Mouse (Mus musculus) retina, postnatal 1 day (tissue): ENCODE measurements around the gene Taf10.
"Not testable (repeated sequence)": the region's sequence is repeated elsewhere in the genome, so short reads cannot be mapped to it uniquely, and the experiment has no call there.

Source experiments
- DNase-seq: peaks from one replicate; pipeline ENCODE4 v3.0.0-alpha.2; 2012

Taf10 gene

GRCm38 (mm10) chr7:105752716-105753115 is 8.6 kb upstream of the Taf10 start:
- DNase-seq: no peak

GRCm38 (mm10) chr7:105751491-105752433 is 7.6 kb upstream of the Taf10 start, which contains the start of gene Tpp1:
TSS of gene Tpp1 (minus strand) at chr7:105752235.
- peak; percentile 95 for DNase-seq

GRCm38 (mm10) chr7:105747776-105748175 is 3.6 kb upstream of the Taf10 start:
- DNase-seq: no peak

DNA sequence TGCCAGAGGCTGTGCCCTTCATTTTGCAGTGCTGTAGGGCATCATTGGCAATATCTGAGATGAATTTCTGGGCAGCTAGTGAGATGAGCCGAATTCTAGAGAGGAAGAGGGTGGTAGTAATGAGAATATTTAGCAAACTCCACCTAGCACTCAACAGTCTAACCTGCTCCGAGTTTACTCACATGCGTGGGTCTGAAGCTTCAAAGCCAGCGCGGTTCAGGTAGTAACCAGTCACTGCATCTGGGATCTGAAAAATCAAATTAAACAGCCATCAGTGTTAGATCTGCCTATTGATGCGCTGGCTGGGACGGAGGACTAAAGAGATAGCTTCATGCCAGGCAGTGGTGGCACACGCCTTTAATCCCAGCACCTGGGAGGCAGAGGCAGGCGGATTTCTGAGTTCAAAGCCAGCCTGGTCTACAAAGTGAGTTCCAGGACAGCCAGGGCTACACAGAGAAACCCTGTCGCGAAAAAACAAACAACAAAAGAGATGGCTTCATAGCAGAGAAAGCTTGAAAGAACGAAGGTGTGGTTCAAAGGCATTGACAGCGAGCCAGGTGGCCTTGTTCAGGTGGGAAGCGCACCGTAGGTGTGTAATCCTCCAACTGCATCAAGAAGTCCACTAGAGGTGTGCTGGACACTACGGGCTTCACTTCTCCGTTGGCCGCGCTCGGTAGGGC is 775 bp downstream of the Taf10 start:
- not testable (repeated sequence) for DNase-seq

DNA sequence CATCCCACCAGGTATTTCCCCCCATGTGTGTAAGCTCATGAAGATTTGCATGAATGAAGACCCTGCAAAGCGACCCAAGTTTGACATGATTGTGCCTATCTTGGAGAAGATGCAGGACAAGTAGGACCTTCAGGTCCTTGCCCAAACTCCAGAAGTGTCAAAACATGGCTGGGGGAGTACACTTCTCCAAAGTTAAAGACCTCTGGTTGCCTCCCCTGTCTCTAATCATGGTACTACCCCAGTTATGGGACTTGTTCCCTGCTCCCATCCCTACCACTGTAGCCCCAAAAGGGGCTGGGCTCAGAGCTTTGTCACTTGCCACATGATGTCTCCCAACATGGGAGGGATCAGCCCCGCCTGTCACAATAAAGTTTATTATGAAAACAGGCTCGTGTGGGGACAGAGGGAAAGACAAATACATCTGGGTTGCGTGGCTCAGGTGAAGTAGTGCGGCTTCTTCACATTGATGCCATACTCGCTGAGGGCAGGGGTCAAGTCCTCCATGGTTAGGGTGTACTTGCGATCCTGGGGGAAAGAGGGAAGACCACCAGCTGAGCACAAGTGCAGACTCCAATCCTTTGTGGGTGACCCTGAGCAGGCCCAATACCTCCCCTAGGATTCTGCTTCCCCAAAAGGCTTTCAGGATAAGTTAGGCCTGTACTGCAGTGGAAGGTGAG is 1.5 kb downstream of the Taf10 start:
- not testable (repeated sequence) for DNase-seq

DNA sequence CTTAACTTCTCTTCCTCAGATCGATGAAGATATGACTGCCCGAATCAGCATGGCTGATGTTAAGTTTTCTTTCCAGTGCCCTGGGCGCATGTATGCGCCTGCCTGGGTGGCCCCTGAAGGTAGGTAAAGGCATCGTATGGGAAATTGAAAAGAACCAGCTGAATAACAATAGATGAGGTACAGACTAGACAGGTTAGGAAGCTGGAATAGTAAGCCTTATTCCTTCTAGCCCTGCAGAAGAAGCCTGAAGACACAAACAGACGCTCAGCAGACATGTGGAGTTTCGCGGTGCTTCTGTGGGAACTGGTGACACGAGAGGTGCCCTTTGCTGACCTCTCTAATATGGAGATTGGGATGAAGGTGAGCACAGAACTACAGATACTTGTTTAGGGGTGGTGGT is 2.2 kb downstream of the Taf10 start:
- no peak for DNase-seq

- DNase-seq: no peak
These were observed 3.3 kb downstream of the Taf10 start for GRCm38 (mm10) chr7:105740851-105741250.

DNA sequence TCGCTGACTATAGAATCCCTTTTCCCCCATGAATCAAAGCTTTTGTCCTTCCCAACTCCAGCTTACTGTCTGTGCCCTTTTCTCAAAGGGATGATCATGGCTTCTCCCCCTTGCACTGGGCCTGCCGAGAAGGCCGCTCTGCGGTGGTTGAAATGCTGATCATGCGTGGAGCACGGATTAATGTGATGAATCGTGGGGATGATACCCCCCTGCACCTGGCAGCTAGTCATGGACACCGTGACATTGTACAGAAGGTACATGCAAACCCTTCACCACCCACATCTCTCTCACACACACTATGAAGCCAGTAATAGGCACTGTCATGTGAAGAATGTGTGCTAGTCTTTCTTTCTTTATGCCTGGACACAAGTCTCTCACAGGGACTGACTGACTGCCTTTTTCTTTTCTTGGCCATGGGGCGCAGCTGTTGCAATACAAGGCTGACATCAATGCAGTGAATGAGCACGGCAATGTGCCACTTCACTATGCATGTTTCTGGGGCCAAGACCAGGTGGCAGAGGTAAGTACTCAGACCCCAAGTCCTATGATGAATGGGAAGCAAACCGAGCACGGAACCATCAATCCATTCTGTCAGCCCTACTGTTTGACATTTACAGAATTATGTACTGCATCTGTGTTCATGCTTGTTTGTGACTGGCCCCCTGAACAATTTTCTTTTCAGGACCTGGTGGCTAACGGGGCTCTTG is 3.9 kb downstream of the Taf10 start:
- no peak for DNase-seq

DNA sequence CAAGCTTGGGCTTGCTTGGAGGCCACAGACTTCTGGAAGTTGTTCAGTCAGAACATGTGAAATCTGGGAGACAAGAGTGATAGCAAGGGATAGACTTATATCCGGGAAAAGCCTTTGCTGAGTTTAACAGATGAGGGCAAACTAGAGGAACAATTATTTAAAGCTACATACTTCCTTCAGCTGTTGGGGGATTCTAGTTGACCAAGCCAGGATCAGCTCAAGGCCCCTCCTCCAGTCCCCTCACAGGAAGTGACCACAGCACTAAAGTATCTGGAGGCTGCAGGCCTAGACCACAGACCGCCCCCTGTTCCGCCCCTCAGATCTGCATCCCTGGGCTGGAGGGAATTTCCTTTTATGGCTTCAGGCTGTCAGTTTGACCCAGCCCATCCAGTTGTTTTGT is 5.2 kb downstream of the Taf10 start:
- peak; percentile 59 for DNase-seq

- no peak for DNase-seq
These were observed 5.9 kb downstream of the Taf10 start for GRCm38 (mm10) chr7:105738286-105738685.

DNA sequence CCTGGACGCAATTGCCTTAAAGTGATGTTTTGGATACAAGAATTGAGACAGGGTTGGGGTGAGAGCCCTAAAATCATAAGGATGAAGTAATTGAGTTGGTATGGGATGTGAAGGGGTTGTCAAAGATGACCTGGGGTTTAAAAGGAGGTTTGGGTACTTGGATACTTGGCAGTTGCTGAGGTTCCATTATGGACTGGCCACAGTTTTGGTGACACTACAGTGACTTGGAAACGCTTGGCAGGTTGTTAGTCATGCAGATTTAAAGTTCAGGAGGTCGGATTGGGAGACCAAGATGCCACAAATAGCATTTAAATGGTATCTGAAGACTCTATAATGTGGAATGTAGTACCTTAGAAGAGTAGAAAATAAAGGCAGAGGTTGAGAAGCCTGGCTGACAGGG is 6.5 kb downstream of the Taf10 start:
- no peak for DNase-seq

GRCm38 (mm10) chr7:105736911-105737521 is 7.1 kb downstream of the Taf10 start, which contains the start of gene Rrp8:
TSS of gene Rrp8 (minus strand) at chr7:105737385.
- no peak for DNase-seq

GRCm38 (mm10) chr7:105736264-105736901 is 7.8 kb downstream of the Taf10 start, which contains the start of gene Ilk:
TSS of gene Ilk (plus strand) at chr7:105736592.
- peak; percentile 94 for DNase-seq

DNA sequence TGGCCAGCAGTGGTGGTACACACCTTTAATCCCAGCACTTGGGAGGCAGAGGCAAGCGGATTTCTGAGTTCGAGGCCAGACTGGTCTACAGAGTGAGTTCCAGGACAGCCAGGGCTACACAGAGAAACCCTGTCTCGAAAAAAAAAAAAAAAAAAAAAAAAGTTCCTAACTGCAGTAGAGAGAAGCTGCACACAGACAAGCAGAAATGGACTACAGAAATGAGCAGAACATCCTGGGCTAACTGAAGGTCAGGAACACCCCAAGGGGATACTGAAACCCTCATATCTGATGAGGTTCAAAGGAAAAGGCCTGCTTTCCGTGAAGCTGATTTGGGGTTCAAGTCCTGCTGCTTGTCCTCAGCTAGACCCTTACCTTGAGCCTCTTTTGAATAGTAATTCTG is 8.7 kb downstream of the Taf10 start:
- DNase-seq: not testable (repeated sequence)

DNA sequence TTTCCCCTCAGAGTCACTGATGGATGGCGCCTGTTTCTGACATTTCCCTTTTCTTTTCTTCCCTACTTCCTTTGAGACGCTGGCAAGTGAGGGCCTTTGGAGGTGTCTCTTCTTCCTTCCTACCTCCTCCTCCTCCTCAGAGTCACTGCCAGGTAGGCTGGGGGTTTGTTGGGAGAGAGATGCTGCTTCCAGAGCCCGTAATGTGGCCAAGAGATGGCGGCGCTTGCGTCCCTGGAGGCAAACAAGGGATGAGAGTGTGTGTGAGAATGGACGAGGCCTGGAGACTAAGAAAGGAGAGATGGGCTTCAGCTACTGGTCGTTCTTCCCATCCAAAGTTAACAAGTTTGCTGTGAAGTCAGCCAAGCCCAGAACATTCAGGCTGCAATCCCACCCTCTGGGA is 9.3 kb downstream of the Taf10 start:
- no peak for DNase-seq

DNA sequence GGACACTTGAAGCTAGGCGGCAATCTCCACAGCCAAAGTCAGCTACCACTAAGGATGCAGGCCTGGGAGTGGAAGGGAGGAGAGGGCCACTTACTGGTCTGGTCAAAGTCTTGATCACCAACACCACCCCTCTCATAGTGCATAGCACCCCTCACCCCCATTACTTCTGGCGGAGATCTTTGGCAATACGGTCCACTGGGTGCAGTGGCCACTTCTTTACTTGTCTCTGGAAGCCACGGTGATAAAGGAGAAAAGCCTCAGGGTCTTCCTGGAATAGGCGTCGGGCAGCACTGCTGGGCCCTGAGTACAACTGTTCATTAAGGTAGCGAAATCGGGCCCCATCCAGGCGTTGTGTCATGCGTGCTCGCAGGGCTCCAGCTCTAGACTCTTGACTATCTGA is 10.3 kb downstream of the Taf10 start:
- DNase-seq: no peak

DNA sequence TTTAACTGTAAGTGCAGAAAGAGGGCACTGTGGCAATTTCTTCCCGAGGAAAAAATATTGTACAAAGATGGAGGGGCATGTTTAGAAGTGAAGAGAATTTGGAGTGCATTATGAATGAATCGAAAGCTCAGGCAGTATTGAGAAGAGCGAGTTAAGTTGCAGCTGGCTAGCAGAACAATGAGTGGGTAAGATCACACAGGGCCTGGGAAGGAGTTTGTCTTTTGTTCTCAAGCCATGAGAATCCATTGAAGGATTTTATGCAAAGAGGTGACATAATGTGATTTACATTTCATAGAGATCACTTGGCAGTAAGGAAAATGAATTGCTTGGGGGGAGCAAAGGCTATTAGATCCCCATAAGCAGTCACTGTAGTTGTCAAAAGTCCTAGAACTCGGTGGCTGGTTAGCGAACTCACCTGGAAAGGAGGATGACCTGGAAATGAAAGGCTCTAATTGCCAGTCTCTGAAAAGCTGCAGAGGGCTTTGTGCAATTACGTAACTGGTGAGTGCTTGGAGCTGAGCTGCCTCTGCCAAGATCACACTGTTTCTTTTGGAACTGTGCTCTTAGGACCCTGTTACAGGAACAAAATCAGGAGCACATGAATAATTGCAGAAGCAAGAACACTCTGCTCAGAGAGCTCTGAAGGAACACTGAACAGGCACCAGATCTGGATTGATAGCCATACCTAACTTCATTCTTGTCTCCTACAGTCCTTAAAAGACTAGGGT is 15.3 kb downstream of the Taf10 start:
- no peak for DNase-seq

GRCm38 (mm10) chr7:105726980-105727325 is 17.2 kb downstream of the Taf10 start:
- DNase-seq: no peak

- peak; percentile 81 for DNase-seq
These were observed 17.8 kb downstream of the Taf10 start for GRCm38 (mm10) chr7:105726144-105726979.

DNA sequence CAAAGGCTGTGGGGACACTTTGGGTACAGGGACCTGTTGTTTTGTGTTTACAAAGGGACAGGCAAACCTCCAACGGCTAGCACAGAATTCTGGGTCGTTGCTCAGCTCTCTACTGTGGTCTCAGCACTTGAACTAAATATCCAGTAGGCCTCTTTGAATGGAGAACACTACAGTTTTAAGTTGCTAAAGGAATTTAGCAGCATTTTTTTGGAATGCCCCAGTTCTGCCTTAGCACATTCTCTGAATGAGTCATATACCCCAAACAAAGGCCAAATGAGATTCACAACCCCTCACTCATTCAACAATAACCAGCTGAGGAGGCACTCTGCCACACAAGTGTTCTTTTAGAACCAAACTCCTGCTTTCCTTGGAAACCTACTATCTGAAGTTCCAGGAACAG is 22.2 kb downstream of the Taf10 start:
- DNase-seq: no peak
